Mouse (Mus musculus): ENCODE measurements around the gene Pik3r3. TPM values are rescaled to one million over a fixed set of nuclear protein-coding genes. Genes with fewer than 3 reads are reported as not detected.
"Not testable (repeated sequence)": the region's sequence is repeated elsewhere in the genome, so short reads cannot be mapped to it uniquely, and the experiment has no call there.

Pik3r3 gene
- total RNA-seq, 2 experiments from 2014 or later, result 9.7 to 17.1 TPM

DNA sequence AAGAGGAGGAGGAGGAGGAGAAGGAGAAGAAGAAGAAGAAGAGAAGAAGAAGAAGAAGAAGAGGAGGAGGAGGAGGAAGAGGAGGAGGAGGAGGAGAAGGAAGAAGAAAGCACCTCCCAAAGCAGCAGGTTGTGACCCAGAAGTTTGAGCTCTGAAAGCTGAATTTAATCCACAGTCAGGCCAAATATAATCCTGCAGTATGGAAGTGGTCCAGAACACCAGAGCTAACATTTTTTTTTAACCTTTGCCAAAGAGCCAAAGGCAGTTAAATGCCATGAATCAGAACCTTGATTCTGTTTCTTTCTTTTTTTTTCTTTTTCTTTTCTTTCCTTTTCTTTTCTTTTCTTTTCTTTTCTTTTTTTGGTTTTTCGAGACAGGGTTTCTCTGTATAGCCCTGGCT is 3.8 kb upstream of the Pik3r3 start:
- DNase-seq (ENCODE audit: low spot score in 2 of 2), result not testable (repeated sequence)

GRCm38 (mm10) chr4:116219056-116219455 is 2.4 kb upstream of the Pik3r3 start:
- no peak for DNase-seq (ENCODE audit: low spot score in 2 of 2)

DNA sequence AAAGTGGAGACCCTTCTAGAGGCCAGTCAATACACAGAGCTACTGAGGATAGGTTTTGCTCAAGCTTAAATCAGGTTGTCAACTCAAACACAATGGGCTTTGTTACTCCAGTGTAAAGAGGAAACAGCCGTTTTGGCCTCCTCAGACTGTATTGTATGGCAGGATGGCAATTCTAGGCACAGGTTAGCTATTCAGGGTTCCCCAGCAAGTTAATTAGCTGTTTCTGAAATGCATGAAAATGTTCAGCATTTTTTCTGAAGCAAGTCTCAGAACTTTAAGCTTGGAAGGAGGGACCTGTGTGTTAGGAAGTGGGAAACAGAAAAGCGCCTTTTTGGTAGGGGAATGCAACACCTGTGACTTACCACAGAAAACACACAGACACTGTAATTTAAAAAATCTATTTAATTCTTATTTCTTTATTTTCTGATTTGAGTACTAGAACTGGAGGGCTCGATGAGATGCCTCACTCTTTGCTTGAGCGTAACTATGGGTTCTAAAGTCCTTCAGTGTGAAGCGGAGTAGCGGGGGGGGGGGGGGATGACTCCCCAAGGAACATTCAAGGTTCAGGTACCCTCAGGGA is 1.3 kb upstream of the Pik3r3 start:
- DNase-seq (ENCODE audit: low spot score in 2 of 2), result no peak

GRCm38 (mm10) chr4:116220780-116221139 is 658 bp upstream of the Pik3r3 start:
- DNase-seq (ENCODE audit: low spot score in 2 of 2), result peak in 1 of 2 experiments; percentile 51

DNA sequence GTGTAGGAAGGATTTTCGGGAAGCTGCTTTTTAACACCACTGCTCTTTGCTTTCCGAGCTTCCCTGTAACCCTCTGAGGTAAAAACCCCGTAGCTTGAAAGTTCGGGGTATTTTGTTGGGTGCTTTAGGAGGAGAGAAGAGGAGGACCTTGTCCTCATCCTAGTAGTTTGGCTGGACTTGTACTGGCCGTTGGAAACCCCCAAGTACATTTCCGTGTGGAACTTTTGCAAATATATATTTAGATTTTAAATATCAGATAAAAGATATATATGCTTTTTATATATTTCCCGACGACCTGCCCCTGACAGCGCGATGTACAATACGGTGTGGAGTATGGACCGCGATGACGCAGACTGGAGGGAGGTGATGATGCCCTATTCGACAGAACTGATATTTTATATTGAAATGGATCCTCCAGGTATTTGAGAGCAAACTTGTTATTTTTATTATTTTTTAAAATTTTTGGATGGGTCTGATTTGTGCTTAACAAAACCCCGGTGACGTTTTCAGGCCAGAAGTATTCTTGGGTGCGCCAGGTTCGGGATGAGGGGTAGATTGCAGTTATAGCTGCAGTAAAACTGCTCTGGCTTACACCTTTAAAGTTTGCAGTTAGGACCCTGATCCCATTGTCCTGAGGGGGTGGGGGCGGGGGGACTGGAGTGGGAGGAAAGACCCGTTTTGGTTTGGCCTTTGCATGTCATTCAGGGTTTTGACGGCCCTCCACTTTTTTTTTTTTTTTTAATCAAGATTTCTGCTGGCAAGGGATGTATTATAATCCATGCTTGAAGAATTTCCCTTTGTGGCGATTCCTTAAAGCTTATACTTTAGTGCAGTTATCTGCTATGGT is 801 bp downstream of the Pik3r3 start:
- no peak for DNase-seq (ENCODE audit: low spot score in 2 of 2)

GRCm38 (mm10) chr4:116222843-116223119 is 1.4 kb downstream of the Pik3r3 start:
- no peak for DNase-seq (ENCODE audit: low spot score in 2 of 2)

DNA sequence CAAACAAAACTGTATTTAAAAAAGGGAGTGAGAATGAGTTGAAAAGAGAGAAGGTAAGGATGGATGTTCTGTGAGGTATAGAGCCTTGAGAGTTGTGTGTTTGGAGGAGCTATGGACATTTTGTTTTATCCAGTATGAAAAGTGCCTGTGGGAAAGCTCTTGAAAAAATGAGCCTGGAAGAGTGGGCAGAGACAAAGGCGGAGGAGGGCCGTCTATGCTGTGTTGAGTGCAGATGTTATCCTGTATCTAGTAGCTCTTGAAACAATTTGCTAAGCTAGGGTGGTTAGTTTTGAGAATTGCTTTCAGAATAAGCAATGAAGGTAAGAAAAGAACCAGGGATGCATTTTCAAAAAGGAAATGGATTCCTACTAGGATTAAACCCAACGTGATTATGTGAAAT is 22.0 kb downstream of the Pik3r3 start:
- DNase-seq (ENCODE audit: low spot score in 2 of 2), result no peak

DNA sequence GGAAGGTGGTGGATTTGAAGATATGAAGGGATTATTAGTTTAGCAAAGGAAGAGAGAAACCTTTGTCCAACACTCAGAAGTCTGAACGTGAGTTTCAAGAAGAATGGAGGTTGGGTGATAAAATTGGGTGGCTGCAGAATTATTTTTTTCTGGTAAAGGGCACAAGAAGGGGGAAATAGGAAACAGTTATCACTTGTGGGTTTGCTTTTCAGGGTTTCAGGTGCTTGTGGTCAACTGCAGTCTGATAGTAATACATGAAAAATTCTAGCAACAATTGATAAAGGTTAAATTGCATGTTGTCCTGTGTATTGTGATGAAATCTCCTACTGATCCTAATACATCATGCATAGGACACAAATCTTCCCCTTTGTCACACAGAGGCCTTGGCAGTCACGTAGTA is 22.8 kb downstream of the Pik3r3 start:
- no peak for DNase-seq (ENCODE audit: low spot score in 2 of 2)

DNA sequence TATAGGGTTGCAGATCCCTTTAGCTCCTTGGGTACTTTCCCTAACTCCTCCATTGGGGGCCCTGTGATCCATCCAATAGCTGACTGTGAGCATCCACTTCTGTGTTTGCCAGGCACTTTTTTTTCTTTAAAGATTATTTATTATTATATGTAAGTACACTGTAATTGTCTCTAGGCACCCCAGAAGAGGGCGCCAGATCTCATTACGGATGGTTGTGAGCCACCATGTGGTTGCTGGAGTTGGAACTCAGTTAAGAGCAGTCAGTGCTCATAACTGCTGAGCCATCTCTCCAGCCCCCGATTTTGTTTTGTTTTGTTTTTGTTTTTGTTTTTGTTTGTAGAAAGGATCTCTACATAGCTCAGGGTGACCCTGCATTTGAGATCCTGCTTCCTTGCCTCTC is 24.5 kb downstream of the Pik3r3 start:
- peak in 1 of 2 experiments; percentile 25 for DNase-seq (ENCODE audit: low spot score in 2 of 2)

GRCm38 (mm10) chr4:116249986-116250385 is 28.6 kb downstream of the Pik3r3 start:
- no peak for DNase-seq (ENCODE audit: low spot score in 2 of 2)

GRCm38 (mm10) chr4:116268220-116268619 is 46.8 kb downstream of the Pik3r3 start:
- DNase-seq (ENCODE audit: low spot score in 2 of 2), result no peak

DNA sequence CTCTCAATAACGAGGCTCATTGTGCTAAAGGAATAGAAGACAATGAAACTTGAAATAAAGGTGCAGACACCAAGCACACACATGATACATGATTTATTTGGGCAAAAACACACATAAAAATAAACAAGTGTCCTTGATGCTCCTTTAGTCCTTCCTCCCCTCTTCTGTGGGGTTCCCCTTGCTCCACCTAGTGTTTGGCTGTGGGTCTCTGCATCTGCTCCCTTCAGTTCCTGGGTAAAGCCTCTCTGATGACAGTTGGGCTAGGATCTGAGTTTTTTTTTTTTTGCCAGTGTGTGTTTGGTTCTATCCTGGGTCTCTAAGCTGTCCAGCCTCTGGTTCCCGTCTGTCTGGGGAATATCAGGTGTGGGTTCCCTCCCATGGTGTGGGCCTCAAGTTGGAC is 60.8 kb downstream of the Pik3r3 start:
- DNase-seq (ENCODE audit: low spot score in 2 of 2), result no peak

- no peak for DNase-seq (ENCODE audit: low spot score in 2 of 2)
Measured at GRCm38 (mm10) chr4:116291561-116291960, 70.1 kb downstream of the Pik3r3 start.

GRCm38 (mm10) chr4:116293296-116293695 is 71.9 kb downstream of the Pik3r3 start:
- no peak for DNase-seq (ENCODE audit: low spot score in 2 of 2)

DNA sequence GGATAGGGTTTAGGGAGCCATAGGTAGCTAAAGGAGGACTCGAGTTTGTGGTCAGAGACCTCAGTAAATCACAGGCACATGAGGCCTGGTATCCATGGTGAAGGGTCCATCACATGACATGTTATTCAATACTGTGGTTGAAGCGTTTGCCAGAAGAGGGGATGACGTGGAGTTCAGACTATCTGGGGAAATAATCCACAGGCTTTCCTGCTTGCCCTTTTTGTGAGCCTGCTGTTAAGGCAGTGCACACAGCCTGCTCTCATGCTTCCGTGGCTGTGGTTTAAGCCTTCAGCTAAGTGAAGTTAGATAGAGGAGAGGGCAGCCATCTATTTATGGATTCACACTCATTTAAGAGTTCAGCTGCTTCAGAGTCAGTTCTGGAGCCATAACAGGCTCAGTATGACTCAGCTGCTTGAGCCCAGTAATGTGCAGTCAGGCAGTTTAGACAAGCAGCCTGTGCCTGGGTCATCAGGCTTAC is 79.5 kb downstream of the Pik3r3 start:
- DNase-seq (ENCODE audit: low spot score in 2 of 2), result no peak

- no peak for DNase-seq (ENCODE audit: low spot score in 2 of 2)
Measured at GRCm38 (mm10) chr4:116304551-116304950, 83.1 kb downstream of the Pik3r3 start.

GRCm38 (mm10) chr4:116317575-116317974 is 96.2 kb downstream of the Pik3r3 start:
- no peak for DNase-seq (ENCODE audit: low spot score in 2 of 2)

DNA sequence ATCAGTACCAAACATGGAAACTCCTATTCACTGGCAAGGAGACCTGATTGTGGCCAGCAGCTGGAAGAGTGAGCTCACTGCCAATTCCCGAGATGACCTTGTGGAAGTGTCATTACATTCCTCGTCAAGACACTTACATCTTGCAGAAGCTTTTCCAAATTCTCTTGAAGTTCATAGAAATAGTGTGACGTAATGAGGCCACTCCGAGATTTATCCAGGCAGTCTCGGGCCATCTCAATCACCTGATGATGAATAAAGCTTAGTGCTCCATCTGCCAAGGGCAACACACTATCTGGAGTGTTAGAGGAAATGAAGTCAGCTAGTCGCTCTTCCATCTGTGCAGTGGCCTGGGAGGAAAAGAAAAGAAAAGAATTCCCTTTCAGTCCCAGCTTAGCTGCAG is 100.7 kb downstream of the Pik3r3 start:
- DNase-seq (ENCODE audit: low spot score in 2 of 2), result no peak

DNA sequence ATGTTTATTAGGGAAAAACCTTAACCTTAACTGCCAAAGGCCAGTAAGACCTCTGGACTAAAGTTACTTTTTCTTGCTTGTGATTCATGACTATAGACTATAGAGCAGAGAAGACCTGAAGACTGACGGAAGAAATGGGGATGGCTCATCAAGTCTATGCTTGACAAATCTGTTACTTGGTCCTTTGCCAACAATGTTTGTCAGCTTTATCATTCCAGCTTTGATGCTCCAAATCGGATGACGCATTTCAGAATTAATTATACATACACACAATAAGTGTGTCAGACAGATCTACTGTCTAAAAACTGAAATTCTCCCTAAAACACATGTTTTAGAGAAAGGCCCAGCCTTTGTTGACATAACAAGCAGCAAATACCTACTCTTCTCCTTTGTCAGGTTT is 107.8 kb downstream of the Pik3r3 start:
- no peak for DNase-seq (ENCODE audit: low spot score in 2 of 2)

- no peak for DNase-seq (ENCODE audit: low spot score in 2 of 2)
Measured at GRCm38 (mm10) chr4:116336294-116336693, 114.9 kb downstream of the Pik3r3 start.

DNA sequence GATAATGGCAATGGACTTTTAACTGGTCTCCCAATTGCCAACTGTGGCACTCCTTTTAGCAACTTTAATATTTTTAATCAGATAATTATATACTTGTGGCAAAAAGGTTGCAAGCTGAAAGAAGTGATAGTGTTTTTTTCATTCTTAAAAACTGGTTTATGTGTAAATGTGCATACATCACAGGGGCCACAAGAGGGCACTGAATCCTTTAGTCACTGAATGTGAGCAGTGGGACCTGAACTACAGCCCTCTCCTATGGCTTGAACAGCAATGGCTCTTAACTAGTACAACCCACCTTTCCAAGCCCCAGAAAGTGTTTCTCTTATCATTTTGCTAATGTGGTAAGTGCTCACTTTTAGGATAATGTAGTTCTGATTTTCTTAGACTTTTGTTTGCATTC is 120.7 kb downstream of the Pik3r3 start:
- DNase-seq (ENCODE audit: low spot score in 2 of 2), result peak in 1 of 2 experiments; percentile 50

DNA sequence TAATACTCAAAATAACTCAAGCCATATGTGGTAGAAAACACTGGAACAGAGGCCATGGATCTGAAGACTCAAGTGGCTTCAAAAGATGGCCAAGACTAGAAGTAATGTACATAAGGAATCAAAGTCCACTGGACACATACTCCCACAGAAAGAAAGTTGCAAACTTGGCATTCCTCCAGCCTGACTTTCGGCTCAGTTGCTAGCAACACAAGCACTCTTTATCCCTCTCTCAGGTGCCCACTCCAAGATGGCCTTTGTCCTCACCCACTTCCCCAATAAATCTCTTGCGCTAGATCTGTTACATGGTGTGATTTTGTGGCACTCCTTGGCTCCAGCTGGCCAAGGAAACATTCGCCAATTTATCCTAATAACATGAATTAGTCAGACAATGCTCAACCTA is 131.1 kb downstream of the Pik3r3 start:
- DNase-seq (ENCODE audit: low spot score in 2 of 2), result no peak
